Mouse (Mus musculus): ENCODE measurements around the gene Gm4491.

GRCm38 (mm10) chr14:57145741-57146140, 30.1 kb upstream of the Gm4491 start:
- TF ChIP-seq HCFC1 (IDR thresholded peaks at IDR 0.05; ENCODE audit: borderline replicate concordance, insufficient read depth, low read length) (no peak), MAFK (IDR thresholded peaks at IDR 0.05; ENCODE audit: insufficient read depth, low read depth, low read length) (no peak)
